Mouse (Mus musculus): Measurements from ENCODE around the gene BC005624. TPM values are rescaled to one million over a fixed set of nuclear protein-coding genes. Genes with fewer than 3 reads are reported as not detected.
"Not testable (repeated sequence)": the region's sequence is repeated elsewhere in the genome, so short reads cannot be mapped to it uniquely, and the experiment has no call there.

The BC005624 gene
- total and polyA plus RNA-seq, 3 experiments = 39.6 to 63.0 TPM; not detected in 1

DNA sequence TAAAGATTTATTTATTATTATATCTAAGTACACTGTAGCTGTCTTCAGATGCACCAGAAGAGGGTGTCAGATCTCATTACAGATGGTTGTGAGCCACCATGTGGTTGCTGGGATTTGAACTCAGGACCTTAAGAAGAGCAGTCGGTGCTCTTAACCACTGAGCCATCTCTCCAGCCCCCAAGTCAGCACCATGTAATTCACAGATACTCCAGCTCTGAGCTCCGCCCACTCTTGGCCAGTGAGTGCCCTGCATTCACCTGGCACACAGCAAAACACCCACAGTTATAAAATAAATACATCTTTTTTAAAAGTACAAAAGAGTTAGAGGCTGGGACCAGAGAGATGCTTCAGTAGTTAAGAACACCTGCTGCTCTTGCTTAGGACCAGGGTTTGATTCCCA, 51.2 kb downstream of the BC005624 start:
- not testable (repeated sequence) for H3K27ac ChIP-seq (ENCODE audit: control insufficient read depth, low read depth, low read length); H3K36me3 ChIP-seq (ENCODE audit: control insufficient read depth in 1 of 2, insufficient read depth in 2 of 2, low read length in 2 of 2); H3K9me3 ChIP-seq (replicated peaks; ENCODE audit: insufficient read depth, low read length); H3K9ac ChIP-seq (ENCODE audit: control insufficient read depth, low read depth, low read length, poor library complexity, severe bottlenecking); H3K79me2 ChIP-seq (ENCODE audit: control insufficient read depth, insufficient read depth, low read length, poor library complexity); H3K27me3 ChIP-seq (ENCODE audit: control insufficient read depth in 1 of 2, insufficient read depth in 2 of 2, low read length in 2 of 2); DNase-seq (ENCODE audit: low read depth, low spot score); H3K4me3 ChIP-seq (ENCODE audit: control insufficient read depth in 1 of 2, insufficient read depth in 1 of 2, low read depth in 2 of 2, low read length in 2 of 2)
- peak; percentile 91 for TF ChIP-seq TBP (IDR thresholded peaks at IDR 0.05; ENCODE audit: low read depth, low read length)
- H3K4me1 ChIP-seq (ENCODE audit: control insufficient read depth in 1 of 2, insufficient read depth in 2 of 2, low read length in 2 of 2) = peaks cover 0 to 12% of the 10 kb centered on the region in 2 experiments; a peak in 3 of 4 replicates

DNA sequence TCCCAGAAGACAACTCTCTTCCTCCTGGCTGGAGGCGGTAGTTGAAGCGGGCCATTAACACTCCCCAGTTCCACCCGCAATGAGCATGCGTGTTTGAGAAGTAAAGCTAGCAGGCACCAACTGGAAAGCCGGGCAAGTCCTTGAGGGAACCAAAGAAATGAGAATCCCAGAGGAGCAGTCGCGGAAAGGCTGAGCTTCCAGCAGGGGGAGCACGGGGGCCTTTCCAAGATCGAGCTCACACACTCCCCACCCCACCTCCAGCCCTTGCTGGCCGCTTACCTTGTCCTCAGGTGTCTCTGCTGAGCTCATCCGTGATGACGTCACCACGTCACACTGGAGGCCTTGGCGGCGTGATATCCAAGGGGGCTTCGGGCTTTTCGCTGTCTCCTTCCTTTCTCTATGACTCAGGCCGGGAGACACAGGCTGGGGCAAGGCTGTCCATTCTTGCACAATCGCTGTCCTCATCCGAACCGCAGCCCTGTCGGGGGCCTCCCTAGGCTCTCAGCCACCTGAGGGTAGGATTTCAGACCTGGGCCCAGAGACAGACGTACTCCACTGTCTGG, 52.4 kb downstream of the BC005624 start, which contains the start of gene Ptges:
TSS of gene Ptges (minus strand) at position 381 of the 563 bp plus-strand sequence.
- Histone ChIP-seq H3K27me3 (ENCODE audit: control insufficient read depth in 1 of 2, insufficient read depth in 2 of 2, low read length in 2 of 2) (no peaks in the 10 kb centered on the region; a peak in 1 of 4 replicates), H3K79me2 (ENCODE audit: control insufficient read depth, insufficient read depth, low read length, poor library complexity) (no peaks in the 10 kb centered on the region; the same call in 1 of the 2 replicates), H3K4me3 (ENCODE audit: control insufficient read depth in 1 of 2, insufficient read depth in 1 of 2, low read depth in 2 of 2, low read length in 2 of 2) (peak within 1 kb of the TSS; percentile 56 to 62), H3K27ac (ENCODE audit: control insufficient read depth, low read depth, low read length) (peak within 1 kb of the TSS; percentile 68), H3K9me3 (replicated peaks; ENCODE audit: insufficient read depth, low read length) (no peaks in the 10 kb centered on the region), H3K4me1 (ENCODE audit: control insufficient read depth in 1 of 2, insufficient read depth in 2 of 2, low read length in 2 of 2) (peaks cover 0 to 12% of the 10 kb centered on the region in 2 experiments; a peak in 3 of 4 replicates), H3K36me3 (ENCODE audit: control insufficient read depth in 1 of 2, insufficient read depth in 2 of 2, low read length in 2 of 2) (no peaks in the 10 kb centered on the region), H3K9ac (ENCODE audit: control insufficient read depth, low read depth, low read length, poor library complexity, severe bottlenecking) (peak within 1 kb of the TSS; percentile 74)
- TF ChIP-seq TAL1 (IDR thresholded peaks at IDR 0.05; ENCODE audit: low read length) (no peak), ETS1 (IDR thresholded peaks at IDR 0.05; ENCODE audit: low read depth, low read length) (no peak), ELF1 (IDR thresholded peaks at IDR 0.05; ENCODE audit: low read depth, low read length) (0 out of 2 replicates have a peak, but pooled peaks have one; percentile 16), POLR2AphosphoS2 (IDR thresholded peaks at IDR 0.05; ENCODE audit: low read length) (no peak), CTCF (IDR thresholded peaks at IDR 0.05 in 2 of 3, conservative IDR thresholded peaks at IDR 0.05 in 1 of 3; ENCODE audit: control insufficient read depth in 1 of 3, insufficient read depth in 1 of 3, low read depth in 2 of 3, low read length in 3 of 3, poor library complexity in 1 of 3, severe bottlenecking in 1 of 3) (peak; percentile 56 to 72 (median 59); a peak in 5 of 6 replicates), SMC3 (IDR thresholded peaks at IDR 0.05; ENCODE audit: low read depth, low read length) (peak; percentile 34), NRF1 (IDR thresholded peaks at IDR 0.05; ENCODE audit: insufficient read depth, low read depth, low read length, poor library complexity, severe bottlenecking) (peak; percentile 54; the same call in 1 of the 2 replicates), USF1 (IDR thresholded peaks at IDR 0.05; ENCODE audit: low read depth, low read length) (no peak), JUND (IDR thresholded peaks at IDR 0.05; ENCODE audit: low read depth, low read length) (0 out of 2 replicates have a peak, but pooled peaks have one; percentile 17), NELFE (IDR thresholded peaks at IDR 0.05; ENCODE audit: low read depth, low read length) (no peak; the same call in 1 of the 2 replicates), CHD2 (IDR thresholded peaks at IDR 0.05; ENCODE audit: low read length) (no peak), ZC3H11A (IDR thresholded peaks at IDR 0.05; ENCODE audit: low read depth, low read length) (no peak), HCFC1 (IDR thresholded peaks at IDR 0.05; ENCODE audit: low read depth, low read length) (0 out of 2 replicates have a peak, but pooled peaks have one; percentile 25)
- peak; percentile 79 for DNase-seq (ENCODE audit: low read depth, low spot score)

Measured in MEL (cell line).